Mouse (Mus musculus): ENCODE data around the gene Sertad2. TPM values are rescaled to one million over a fixed set of nuclear protein-coding genes. Genes with fewer than 3 reads are reported as not detected.

The Sertad2 gene
- 23.6 and 25.8 TPM in 2 replicates for polyA plus RNA-seq (2014; fragmentation: Nextera tagmentation; extraction: Ambion mirVana)

DNA sequence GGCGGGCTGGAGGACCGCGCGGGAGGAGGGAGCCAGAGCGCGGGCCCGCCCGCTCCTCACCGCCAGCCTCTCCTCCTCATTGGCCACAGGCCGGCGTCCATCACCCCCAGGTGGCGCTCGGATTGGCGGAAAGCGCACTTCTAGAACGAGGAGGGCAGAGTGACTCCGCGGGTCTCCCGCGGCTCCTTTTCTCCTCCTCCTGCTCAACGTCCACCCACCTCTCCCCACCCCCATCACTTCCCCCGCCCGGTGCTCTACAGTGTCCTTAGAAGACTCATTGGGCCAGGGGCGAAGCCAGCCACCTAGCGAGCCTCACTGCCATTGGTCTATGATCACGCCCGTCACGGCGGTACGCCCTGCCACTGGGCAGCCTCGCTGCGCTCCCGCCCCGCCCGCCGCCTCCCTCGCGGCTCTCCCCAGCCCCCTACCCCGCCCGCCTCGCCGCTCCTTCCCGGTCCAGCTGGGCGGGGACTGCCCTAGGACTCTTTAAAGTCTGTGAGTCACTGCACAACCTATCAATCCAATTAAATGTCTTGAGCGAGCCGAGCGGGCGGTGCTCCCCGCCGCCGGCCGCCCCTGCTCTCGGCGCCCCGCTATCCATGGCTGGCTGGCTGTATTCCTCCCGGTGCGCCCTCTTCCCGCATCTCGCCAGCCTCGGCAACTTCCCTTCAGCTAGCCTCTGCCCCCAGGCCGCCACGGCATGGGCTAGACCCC lies at the start of gene Sertad2:
Gene Sertad2, plus strand, starts transcription at position 515 of the 714 bp plus-strand sequence.
- ATAC-seq (ENCODE audit: insufficient number of reproducible peaks, low FRiP score, low TSS enrichment, low read depth) (peak; percentile 100), DNase-seq (ENCODE audit: low spot score) (peak; percentile 98)
- H3K4me2 ChIP-seq (ENCODE audit: low read depth, severe bottlenecking) = peak within 1 kb of the TSS; percentile 64
- H3K4me1 ChIP-seq (ENCODE audit: control insufficient read depth, insufficient read depth, low read length) = peaks cover 4% of the 10 kb centered on the region
- peak within 1 kb of the TSS; percentile 76 for H3K27ac ChIP-seq (replicated peaks; ENCODE audit: low read depth, low read length)
- no peaks in the 10 kb centered on the region for H3K27me3 ChIP-seq (ENCODE audit: control insufficient read depth, insufficient read depth, low read length)
- H3K9ac ChIP-seq (ENCODE audit: low read length) = peak within 1 kb of the TSS; percentile 76
- WGBS = 1% methylated on average over 54 of the region's 62 CpGs
- no peaks in the 10 kb centered on the region for H3K36me3 ChIP-seq (ENCODE audit: control insufficient read depth, insufficient read depth, low read length)
- H3K4me3 ChIP-seq (ENCODE audit: low read depth, low read length) = peak within 1 kb of the TSS; percentile 80
- H3K9me3 ChIP-seq (ENCODE audit: control insufficient read depth, low read length) = no peaks in the 10 kb centered on the region

DNA sequence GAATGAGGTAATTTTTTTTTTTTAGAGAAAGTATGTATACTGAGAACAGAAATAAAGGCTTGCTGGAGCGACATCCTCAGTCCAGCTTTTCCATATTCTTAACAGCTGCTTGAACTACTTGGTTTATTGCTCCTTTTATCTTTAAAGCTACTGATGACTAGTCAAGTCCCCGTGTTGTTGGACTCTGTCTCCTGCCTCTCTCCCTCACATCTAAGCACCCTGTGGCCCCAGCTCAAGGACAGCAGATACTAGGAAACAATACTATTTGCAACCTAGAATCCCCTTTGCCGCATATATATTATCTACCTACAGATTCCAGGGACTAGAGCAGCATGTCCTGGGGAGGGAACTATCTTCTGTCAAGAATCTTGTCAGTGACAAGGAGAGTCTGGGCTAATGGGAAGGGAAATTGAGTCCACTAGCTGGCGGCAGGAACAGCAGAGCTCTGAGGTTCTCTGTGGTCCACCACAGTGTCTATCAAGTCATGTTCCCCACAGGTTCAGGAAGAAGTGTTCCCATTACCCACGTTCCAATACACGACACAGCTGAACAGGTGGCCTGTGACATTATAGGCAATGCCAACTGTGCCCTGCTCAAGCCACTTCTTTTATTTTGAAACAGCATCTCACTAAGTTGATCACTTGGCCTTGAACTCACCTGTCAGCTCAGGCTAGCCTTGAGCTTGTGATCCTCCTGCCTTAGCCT lies 49.0 kb upstream of the Sertad2 start:
- no peak for ATAC-seq (ENCODE audit: insufficient number of reproducible peaks, low FRiP score, low TSS enrichment, low read depth)
- Histone ChIP-seq H3K9ac (ENCODE audit: low read length) (no peak overlapping the region), H3K36me3 (ENCODE audit: control insufficient read depth, insufficient read depth, low read length) (no peaks in the 10 kb centered on the region), H3K27me3 (ENCODE audit: control insufficient read depth, insufficient read depth, low read length) (no peaks in the 10 kb centered on the region), H3K9me3 (ENCODE audit: control insufficient read depth, low read length) (no peaks in the 10 kb centered on the region), H3K27ac (replicated peaks; ENCODE audit: low read depth, low read length) (no peak overlapping the region), H3K4me1 (ENCODE audit: control insufficient read depth, insufficient read depth, low read length) (no peaks in the 10 kb centered on the region), H3K4me2 (ENCODE audit: low read depth, severe bottlenecking) (no peak overlapping the region), H3K4me3 (ENCODE audit: low read depth, low read length) (no peak overlapping the region)
- WGBS = 78% methylated on average over 6 of the region's 6 CpGs
- DNase-seq (ENCODE audit: low spot score) = no peak

- ATAC-seq (ENCODE audit: insufficient number of reproducible peaks, low FRiP score, low TSS enrichment, low read depth) (no peak), DNase-seq (ENCODE audit: low spot score) (no peak)
- no peak overlapping the region for H3K27ac ChIP-seq (replicated peaks; ENCODE audit: low read depth, low read length)
- no peaks in the 10 kb centered on the region for H3K36me3 ChIP-seq (ENCODE audit: control insufficient read depth, insufficient read depth, low read length)
- H3K4me2 ChIP-seq (ENCODE audit: low read depth, severe bottlenecking) = no peak overlapping the region
- no peak overlapping the region for H3K9ac ChIP-seq (ENCODE audit: low read length)
- H3K4me1 ChIP-seq (ENCODE audit: control insufficient read depth, insufficient read depth, low read length) = no peaks in the 10 kb centered on the region
- H3K4me3 ChIP-seq (ENCODE audit: low read depth, low read length) = no peak overlapping the region
- H3K27me3 ChIP-seq (ENCODE audit: control insufficient read depth, insufficient read depth, low read length) = no peaks in the 10 kb centered on the region
- H3K9me3 ChIP-seq (ENCODE audit: control insufficient read depth, low read length) = no peaks in the 10 kb centered on the region
- 46% methylated on average over 3 of the region's 3 CpGs for WGBS
Observed at GRCm38 (mm10) chr11:20500516-20500915, 42.5 kb upstream of the Sertad2 start.

DNA sequence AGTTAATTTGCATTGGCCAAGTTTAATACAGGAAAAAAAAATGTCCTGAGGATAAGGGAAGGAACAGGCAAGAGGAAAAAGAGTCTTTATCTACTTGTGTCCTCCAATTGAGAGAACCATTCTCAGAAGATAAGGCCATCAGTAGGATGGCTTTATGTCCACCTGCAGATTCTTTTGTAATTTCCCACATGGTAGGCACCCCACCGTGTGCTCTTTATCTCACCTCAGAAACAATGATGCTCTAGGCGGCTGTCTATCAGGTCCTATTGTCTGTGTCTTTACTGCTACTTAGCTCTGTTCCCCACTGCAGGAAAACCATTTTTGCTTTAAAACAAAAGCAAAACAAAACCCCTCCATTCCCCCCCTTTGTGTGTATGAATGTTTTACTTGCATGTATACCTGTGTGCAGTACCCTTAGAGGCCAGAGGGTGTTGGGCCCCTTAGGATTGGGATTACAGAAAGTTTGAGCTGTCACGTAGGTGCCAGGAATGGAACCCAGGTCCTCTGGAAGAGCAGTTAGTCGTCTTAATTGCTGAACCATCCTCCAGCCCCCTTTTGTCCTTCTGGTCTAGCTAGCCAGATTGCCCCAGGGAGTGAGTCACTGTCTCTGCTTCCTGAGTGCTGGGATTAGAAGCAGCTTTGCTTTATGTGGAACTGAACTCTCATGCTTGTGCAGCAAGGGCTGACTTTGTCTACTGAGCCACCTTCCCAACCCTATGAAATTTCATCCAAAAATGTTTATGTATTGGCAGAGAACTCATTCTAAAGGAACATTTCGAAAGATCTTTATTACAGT lies 41.7 kb upstream of the Sertad2 start:
- H3K27me3 ChIP-seq (ENCODE audit: control insufficient read depth, insufficient read depth, low read length) = no peaks in the 10 kb centered on the region

DNA sequence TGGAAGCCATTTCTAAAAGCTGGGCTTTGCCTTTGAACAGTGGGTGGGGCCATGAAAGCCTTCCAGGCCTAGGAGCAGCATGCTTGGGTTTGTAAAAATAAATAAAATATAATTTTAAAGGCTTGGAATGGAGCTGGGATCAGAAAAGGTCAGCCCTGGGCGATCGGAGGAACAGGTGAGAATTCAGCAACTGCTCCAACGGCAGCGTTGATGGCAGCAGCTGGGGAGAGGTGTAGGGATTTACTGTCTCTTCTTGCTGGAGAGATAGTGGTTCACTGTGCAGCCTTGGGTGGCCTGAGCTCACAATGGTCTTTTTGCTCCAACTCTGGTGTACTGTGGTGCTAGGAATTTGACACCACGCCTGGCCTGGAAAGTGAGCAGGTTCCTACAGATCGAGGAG lies 29.5 kb upstream of the Sertad2 start:
- Histone ChIP-seq H3K27me3 (ENCODE audit: control insufficient read depth, insufficient read depth, low read length) (no peaks in the 10 kb centered on the region), H3K9ac (ENCODE audit: low read length) (no peak overlapping the region), H3K9me3 (ENCODE audit: control insufficient read depth, low read length) (no peaks in the 10 kb centered on the region), H3K27ac (replicated peaks; ENCODE audit: low read depth, low read length) (no peak overlapping the region), H3K4me2 (ENCODE audit: low read depth, severe bottlenecking) (no peak overlapping the region), H3K4me3 (ENCODE audit: low read depth, low read length) (no peak overlapping the region), H3K36me3 (ENCODE audit: control insufficient read depth, insufficient read depth, low read length) (no peaks in the 10 kb centered on the region), H3K4me1 (ENCODE audit: control insufficient read depth, insufficient read depth, low read length) (no peaks in the 10 kb centered on the region)
- ATAC-seq (ENCODE audit: insufficient number of reproducible peaks, low FRiP score, low TSS enrichment, low read depth) (no peak), DNase-seq (ENCODE audit: low spot score) (no peak)
- 93% methylated on average over 6 of the region's 6 CpGs for WGBS

More for the DNA sequence above, 41.7 kb upstream of the Sertad2 start:
- WGBS = 77% methylated on average over 5 of the region's 5 CpGs
- Histone ChIP-seq H3K9me3 (ENCODE audit: control insufficient read depth, low read length) (no peaks in the 10 kb centered on the region), H3K4me1 (ENCODE audit: control insufficient read depth, insufficient read depth, low read length) (no peaks in the 10 kb centered on the region), H3K4me2 (ENCODE audit: low read depth, severe bottlenecking) (no peak overlapping the region), H3K27ac (replicated peaks; ENCODE audit: low read depth, low read length) (no peak overlapping the region), H3K4me3 (ENCODE audit: low read depth, low read length) (no peak overlapping the region), H3K9ac (ENCODE audit: low read length) (no peak overlapping the region), H3K36me3 (ENCODE audit: control insufficient read depth, insufficient read depth, low read length) (no peaks in the 10 kb centered on the region)
- no peak for ATAC-seq (ENCODE audit: insufficient number of reproducible peaks, low FRiP score, low TSS enrichment, low read depth)
- DNase-seq (ENCODE audit: low spot score) = no peak

DNA sequence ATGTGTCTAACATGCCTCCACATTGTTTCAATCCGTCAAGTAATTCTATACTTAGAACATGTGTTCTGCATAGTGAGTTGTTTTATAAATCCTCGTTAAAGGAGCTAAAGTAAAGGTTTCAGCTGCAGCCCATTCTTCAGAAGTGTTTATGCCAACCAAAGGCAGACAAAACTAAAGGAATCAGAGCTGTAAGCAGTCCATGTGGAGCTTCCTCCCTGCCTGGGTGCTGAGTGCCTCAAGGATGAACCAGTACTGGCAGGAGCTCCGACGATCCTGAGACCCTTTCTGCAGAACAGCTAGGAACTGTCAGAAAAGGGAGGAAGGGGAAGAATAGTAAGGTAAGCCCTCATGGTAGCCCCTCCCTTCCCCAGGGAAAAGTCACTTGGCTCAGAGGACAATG lies 28.3 kb upstream of the Sertad2 start:
- no peak overlapping the region for H3K27ac ChIP-seq (replicated peaks; ENCODE audit: low read depth, low read length)

GRCm38 (mm10) chr11:20521321-20521720 lies 21.7 kb upstream of the Sertad2 start:
- no peaks in the 10 kb centered on the region for H3K4me1 ChIP-seq (ENCODE audit: control insufficient read depth, insufficient read depth, low read length)
- no peak overlapping the region for H3K4me3 ChIP-seq (ENCODE audit: low read depth, low read length)
- no peaks in the 10 kb centered on the region for H3K9me3 ChIP-seq (ENCODE audit: control insufficient read depth, low read length)
- H3K4me2 ChIP-seq (ENCODE audit: low read depth, severe bottlenecking) = no peak overlapping the region
- ATAC-seq (ENCODE audit: insufficient number of reproducible peaks, low FRiP score, low TSS enrichment, low read depth) (no peak), DNase-seq (ENCODE audit: low spot score) (no peak)
- no peaks in the 10 kb centered on the region for H3K27me3 ChIP-seq (ENCODE audit: control insufficient read depth, insufficient read depth, low read length)
- 89% methylated on average over 2 of the region's 2 CpGs for WGBS
- H3K27ac ChIP-seq (replicated peaks; ENCODE audit: low read depth, low read length) = no peak overlapping the region
- H3K9ac ChIP-seq (ENCODE audit: low read length) = no peak overlapping the region
- H3K36me3 ChIP-seq (ENCODE audit: control insufficient read depth, insufficient read depth, low read length) = no peaks in the 10 kb centered on the region

More for the DNA sequence above, 28.3 kb upstream of the Sertad2 start:
- no peak for DNase-seq (ENCODE audit: low spot score)
- ATAC-seq (ENCODE audit: insufficient number of reproducible peaks, low FRiP score, low TSS enrichment, low read depth) = no peak
- Histone ChIP-seq H3K36me3 (ENCODE audit: control insufficient read depth, insufficient read depth, low read length) (no peaks in the 10 kb centered on the region), H3K4me1 (ENCODE audit: control insufficient read depth, insufficient read depth, low read length) (no peaks in the 10 kb centered on the region), H3K4me2 (ENCODE audit: low read depth, severe bottlenecking) (no peak overlapping the region), H3K4me3 (ENCODE audit: low read depth, low read length) (no peak overlapping the region), H3K27me3 (ENCODE audit: control insufficient read depth, insufficient read depth, low read length) (no peaks in the 10 kb centered on the region), H3K9ac (ENCODE audit: low read length) (no peak overlapping the region), H3K9me3 (ENCODE audit: control insufficient read depth, low read length) (no peaks in the 10 kb centered on the region)
- 53% methylated on average over 4 of the region's 4 CpGs for WGBS

DNA sequence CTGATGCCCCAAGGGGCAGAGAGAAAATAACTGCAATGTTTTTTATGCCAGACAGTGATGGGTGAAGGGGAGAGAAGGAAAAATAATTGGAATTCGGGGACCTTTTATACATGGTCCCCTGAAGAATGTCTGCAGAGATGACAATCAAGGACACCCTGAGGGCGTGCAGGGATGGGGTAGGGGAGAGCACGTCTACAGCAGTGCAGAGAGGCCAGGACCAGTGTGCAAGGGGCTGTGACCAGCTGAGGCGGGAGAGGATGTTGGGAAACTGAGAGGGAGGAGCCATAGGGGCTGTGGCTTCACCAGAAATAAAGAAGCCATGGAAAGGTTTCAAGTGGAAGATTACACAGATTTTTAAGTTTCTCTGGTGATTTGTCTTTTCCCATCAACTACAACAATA lies 20.3 kb upstream of the Sertad2 start:
- Histone ChIP-seq H3K9me3 (ENCODE audit: control insufficient read depth, low read length) (no peaks in the 10 kb centered on the region), H3K27ac (replicated peaks; ENCODE audit: low read depth, low read length) (no peak overlapping the region), H3K27me3 (ENCODE audit: control insufficient read depth, insufficient read depth, low read length) (no peaks in the 10 kb centered on the region), H3K4me3 (ENCODE audit: low read depth, low read length) (no peak overlapping the region), H3K9ac (ENCODE audit: low read length) (no peak overlapping the region), H3K36me3 (ENCODE audit: control insufficient read depth, insufficient read depth, low read length) (no peaks in the 10 kb centered on the region), H3K4me1 (ENCODE audit: control insufficient read depth, insufficient read depth, low read length) (no peaks in the 10 kb centered on the region), H3K4me2 (ENCODE audit: low read depth, severe bottlenecking) (no peak overlapping the region)
- WGBS = 65% methylated on average over 4 of the region's 4 CpGs
- DNase-seq (ENCODE audit: low spot score) (no peak), ATAC-seq (ENCODE audit: insufficient number of reproducible peaks, low FRiP score, low TSS enrichment, low read depth) (no peak)

All from limb, embryonic 11.5 days (tissue).